Mouse (Mus musculus): ENCODE measurements around the gene Gm45062.

GRCm38 (mm10) chr6:8403127-8403526 lies 143.9 kb downstream of the Gm45062 start:
- TF ChIP-seq CTCF (IDR thresholded peaks at IDR 0.05) (no peak), EP300 (IDR thresholded peaks at IDR 0.05) (no peak)
